In the genomic region with DNA sequence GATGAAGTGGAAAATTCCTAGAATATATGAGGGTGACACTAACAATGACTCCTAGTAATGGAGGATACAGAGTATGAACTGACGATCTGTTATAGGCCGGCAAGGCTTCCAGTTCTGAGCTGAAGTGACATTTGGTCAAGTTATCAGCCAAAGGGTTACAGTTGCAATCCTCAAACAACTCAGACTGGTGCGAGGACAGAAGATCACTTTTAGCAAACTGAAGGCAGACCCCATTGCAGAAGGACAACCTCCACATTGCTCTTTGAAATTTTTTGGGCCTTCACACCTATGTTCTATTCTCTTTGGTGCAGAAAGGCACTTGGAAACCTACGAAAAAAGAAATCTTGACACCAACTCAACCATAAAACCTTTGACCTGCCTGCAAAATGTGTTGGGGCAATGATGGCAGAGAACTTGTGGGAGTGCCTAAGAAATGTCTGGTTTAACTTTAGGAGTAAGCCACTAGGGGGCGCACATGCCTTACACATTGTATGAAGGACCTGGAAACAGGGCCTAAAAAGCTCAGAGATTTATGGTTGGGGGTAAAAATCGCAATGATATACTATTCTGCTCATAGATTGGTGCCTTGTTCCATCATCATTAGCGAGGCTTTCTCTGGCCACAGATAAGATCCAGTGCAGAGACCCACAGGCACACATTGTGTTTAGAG, we compare ENCODE assay signal across 9 mouse cellular contexts.
DNase-seq lines count a peak whose midpoint lies in the region; ATAC-seq and TF ChIP-seq lines count a peak whose summit lies in the region.
"Had no signal": no experiment of that assay in that cellular context is flagged by ENCODE, and none has a peak within 500 bp of the region (broad histone marks: within the 10 kb centered on the region; RNA-seq: fewer than 3 reads in every experiment).

No protein-coding gene starts in this region.

- no peaks in the 10 kb centered on the region for H3K4me1 ChIP-seq in lung, postnatal 0 days (ENCODE audit: insufficient read depth, low read depth, low read length)
- H3K4me1 ChIP-seq in hindbrain, embryonic 14.5 days (replicated peaks; ENCODE audit: control insufficient read depth, insufficient read depth, low read length) = no peaks in the 10 kb centered on the region
- H3K4me1 ChIP-seq: embryonic facial prominence, embryonic 13.5 days had no signal

- peak; percentile 66 for DNase-seq in lung, postnatal 0 days (ENCODE audit: low spot score)
- no peak for DNase-seq in lung, postnatal 25 days (ENCODE audit: low spot score)
- DNase-seq in adrenal gland, adult (ENCODE audit: inconsistent age in 2 of 2, low spot score in 1 of 2) = peak; percentile 24 to 79
- DNase-seq in embryo, embryonic 10 days (ENCODE audit: low spot score) = peak; percentile 89
- DNase-seq in hindbrain, embryonic 14.5 days (ENCODE audit: low spot score) = peak; percentile 81
- DNase-seq in left cerebral cortex, postnatal 36 days (ENCODE audit: low spot score in 2 of 2) = peak; percentile 30 to 35
- peak; percentile 85 for DNase-seq in retina, embryonic 14.5 days (ENCODE audit: low spot score)
- no peak for DNase-seq in natural killer cell, adult 2 months (ENCODE audit: low spot score in 2 of 2)

- H3K27me3 ChIP-seq in lung, postnatal 0 days (replicated peaks; ENCODE audit: insufficient read depth, low read length) = no peaks in the 10 kb centered on the region
- no peaks in the 10 kb centered on the region for H3K27me3 ChIP-seq in hindbrain, embryonic 14.5 days (ENCODE audit: control insufficient read depth, insufficient read depth, low read length)
- H3K27me3 ChIP-seq: embryonic facial prominence, embryonic 13.5 days had no signal

- peak; percentile 68 for TF ChIP-seq CTCF in lung, postnatal 0 days (IDR thresholded peaks at IDR 0.05)

- no peak for ATAC-seq in lung, postnatal 0 days
- ATAC-seq in hindbrain, embryonic 14.5 days (ENCODE audit: low FRiP score) = no peak; the same call in 1 of the 2 replicates

- H3K9me3 ChIP-seq in lung, postnatal 0 days (ENCODE audit: low read length) = no peaks in the 10 kb centered on the region
- H3K9me3 ChIP-seq in hindbrain, embryonic 14.5 days (ENCODE audit: control insufficient read depth, low read length) = no peaks in the 10 kb centered on the region
- H3K9me3 ChIP-seq: embryonic facial prominence, embryonic 13.5 days had no signal

- 43% methylated on average over 7 of the region's 7 CpGs for WGBS in lung, postnatal 0 days
- 50% methylated on average over 7 of the region's 7 CpGs for WGBS in hindbrain, embryonic 14.5 days

- intact Hi-C loops in left cerebral cortex, postnatal 36 days (cut with DNase I) = no loop called here

- no peak for TF ChIP-seq EP300 in lung, postnatal 0 days (IDR thresholded peaks at IDR 0.05)

- H3K9ac ChIP-seq in lung, postnatal 0 days (replicated peaks; ENCODE audit: low read depth) = no peak overlapping the region
- H3K9ac ChIP-seq in hindbrain, embryonic 14.5 days = no peak overlapping the region
- H3K9ac ChIP-seq: embryonic facial prominence, embryonic 13.5 days had no signal

- no peak overlapping the region for H3K4me2 ChIP-seq in lung, postnatal 0 days (replicated peaks; ENCODE audit: low read depth, low read length)
- H3K4me2 ChIP-seq in hindbrain, embryonic 14.5 days (replicated peaks) = no peak overlapping the region
- H3K4me2 ChIP-seq: embryonic facial prominence, embryonic 13.5 days had no signal

- no peak overlapping the region for H3K27ac ChIP-seq in lung, postnatal 0 days (ENCODE audit: low read length)
- H3K27ac ChIP-seq in hindbrain, embryonic 14.5 days = no peak overlapping the region
- H3K27ac ChIP-seq: embryonic facial prominence, embryonic 13.5 days had no signal

- H3K36me3 ChIP-seq in lung, postnatal 0 days (ENCODE audit: insufficient read depth, low read length) = no peaks in the 10 kb centered on the region
- H3K36me3 ChIP-seq in hindbrain, embryonic 14.5 days (replicated peaks; ENCODE audit: control insufficient read depth, insufficient read depth) = no peaks in the 10 kb centered on the region
- H3K36me3 ChIP-seq: embryonic facial prominence, embryonic 13.5 days had no signal

- no peak overlapping the region for H3K4me3 ChIP-seq in lung, postnatal 0 days (ENCODE audit: low read depth, low read length)
- no peak overlapping the region for H3K4me3 ChIP-seq in hindbrain, embryonic 14.5 days (replicated peaks; ENCODE audit: low read length)
- H3K4me3 ChIP-seq: embryonic facial prominence, embryonic 13.5 days had no signal

Comparison
In these comparisons a context has a peak if more than half of its experiments do, and no peak if none do; other contexts are left out.
1. DNase-seq: peak in lung, postnatal 0 days (single experiment), adrenal gland, adult (2 of 2), embryo, embryonic 10 days (single experiment), hindbrain, embryonic 14.5 days (single experiment), left cerebral cortex, postnatal 36 days (2 of 2) and retina, embryonic 14.5 days (single experiment); none in lung, postnatal 25 days (single experiment) and natural killer cell, adult 2 months (0 of 2).